Comparison of ENCODE assay signal across 13 mouse cellular contexts in the genomic region with DNA sequence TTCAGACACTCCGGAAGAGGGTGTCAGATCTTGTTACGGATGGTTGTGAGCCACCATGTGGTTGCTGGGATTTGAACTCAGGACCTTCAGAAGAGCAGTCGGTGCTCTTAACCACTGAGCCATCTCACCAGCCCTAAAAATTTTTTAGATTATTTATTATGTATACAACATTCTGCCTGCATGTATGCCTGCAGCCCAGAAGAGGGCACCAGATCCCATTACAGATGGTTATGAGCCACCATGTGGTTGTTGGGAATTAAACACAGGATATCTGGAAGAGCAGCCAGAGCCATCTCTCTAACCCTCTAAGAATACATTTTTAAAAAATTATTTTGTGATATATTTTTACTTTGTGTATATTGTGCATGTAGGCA. TPM values are rescaled to one million over a fixed set of nuclear protein-coding genes. Genes with fewer than 3 reads are reported as not detected.
A peak's percentile ranks its signal among the peaks of the same experiment; 100 is the strongest.
DNase-seq lines count a peak whose midpoint lies in the region; ATAC-seq and TF ChIP-seq lines count a peak whose summit lies in the region.
"Not testable (repeated sequence)": the region's sequence is repeated elsewhere in the genome, so short reads cannot be mapped to it uniquely, and the experiment has no call there.
"Had no signal": no experiment of that assay in that cellular context is flagged by ENCODE, and none has a peak within 500 bp of the region (broad histone marks: within the 10 kb centered on the region; RNA-seq: fewer than 3 reads in every experiment).

No protein-coding gene starts in this region.

- intact Hi-C loops in heart, postnatal 14 days (cut with DNase I): loop anchor here (10.0 kb wide), 1 partner anchor 158 kb away; the partner anchor contains the start of gene Tufm

- H3K4me1 ChIP-seq in ES-E14 (ENCODE audit: control insufficient read depth in 2 of 2, insufficient read depth in 2 of 2, low read length in 2 of 2, poor library complexity in 1 of 2): peaks cover 2 to 16% of the 10 kb centered on the region in 2 experiments; a peak in 2 of 4 replicates
- H3K4me1 ChIP-seq in liver, embryonic 13.5 days (replicated peaks); midbrain, embryonic 14.5 days (ENCODE audit: control insufficient read depth, insufficient read depth, low read length): not testable (repeated sequence)

- H3K4me2 ChIP-seq in liver, embryonic 13.5 days; midbrain, embryonic 14.5 days (ENCODE audit: low read length): not testable (repeated sequence)

- not testable (repeated sequence) for DNase-seq in ES-E14 (ENCODE audit: low read depth, low spot score); liver, embryonic 13.5 days
- DNase-seq in adrenal gland, postnatal 36 days: peak; percentile 41 to 60
- DNase-seq in embryo, embryonic 10 days (ENCODE audit: low spot score): peak; percentile 55
- peak; percentile 39 to 60 for DNase-seq in heart, postnatal 14 days
- DNase-seq in kidney, postnatal 10 days: peak; percentile 55
- peak; percentile 67 for DNase-seq in midbrain, embryonic 14.5 days
- DNase-seq in thymus, postnatal 4 days: peak; percentile 58

- not testable (repeated sequence) for H3K4me3 ChIP-seq in ES-E14 (ENCODE audit: insufficient read depth in 1 of 2, low read depth in 1 of 2, low read length in 2 of 2, poor library complexity in 1 of 2, severe bottlenecking in 1 of 2); liver, embryonic 13.5 days (replicated peaks); midbrain, embryonic 14.5 days (replicated peaks; ENCODE audit: low read depth, low read length)

- WGBS in liver, embryonic 13.5 days (ENCODE audit: insufficient replicate concordance): 40% methylated on average over 3 of the region's 3 CpGs
- WGBS in midbrain, embryonic 14.5 days: 77% methylated on average over 3 of the region's 3 CpGs

- not testable (repeated sequence) for H3K27ac ChIP-seq in ES-E14 (ENCODE audit: insufficient read depth, low read depth, low read length, poor library complexity, severe bottlenecking); liver, embryonic 13.5 days; midbrain, embryonic 14.5 days (replicated peaks; ENCODE audit: low read depth, low read length)

- not testable (repeated sequence) for H3K9me3 ChIP-seq in ES-E14 (ENCODE audit: control insufficient read depth, insufficient read depth, low read depth, low read length); liver, embryonic 13.5 days (replicated peaks); midbrain, embryonic 14.5 days (ENCODE audit: control insufficient read depth, low read length)

- peak; percentile 39; the same call in 1 of the 2 replicates for ATAC-seq in liver, embryonic 13.5 days (ENCODE audit: low read depth)
- not testable (repeated sequence) for ATAC-seq in midbrain, embryonic 14.5 days (ENCODE audit: low FRiP score, low TSS enrichment)

- in situ Hi-C loops in ES-E14 (cut with MboI; ENCODE audit: low sequenced_read_pairs in 2 of 2, unreplicated experiment in 2 of 2): not testable (repeated sequence)

- not testable (repeated sequence) for H3K36me3 ChIP-seq in ES-E14 (ENCODE audit: control insufficient read depth, insufficient read depth, low read length, poor library complexity, severe bottlenecking); liver, embryonic 13.5 days; midbrain, embryonic 14.5 days (ENCODE audit: control insufficient read depth, insufficient read depth, low read length)

- H3K27me3 ChIP-seq in liver, embryonic 13.5 days; midbrain, embryonic 14.5 days (ENCODE audit: control insufficient read depth, insufficient read depth, low read length): not testable (repeated sequence)

- H3K9ac ChIP-seq in ES-E14 (ENCODE audit: insufficient read depth, low read depth, low read length, poor library complexity, severe bottlenecking); liver, embryonic 13.5 days; midbrain, embryonic 14.5 days (replicated peaks; ENCODE audit: low read length): not testable (repeated sequence)

TF ChIP-seq in ES-E14, 5 proteins besides CTCF, POLR2A, EP300 and RAD21:
- TF ChIP-seq ZC3H11A (IDR thresholded peaks at IDR 0.05; ENCODE audit: borderline replicate concordance, low read depth, low read length): 0 out of 2 replicates have a peak, but pooled peaks have one; percentile 8
TF ChIP-seq in ES-E14: peak in this region for 1; not testable (repeated sequence) for 4.

RNA-seq across cellular contexts. Expression of gene Sgf29, which starts 5.9 kb away (rescaled TPM):
- 35.8 and 55.3 TPM in 2 replicates for total RNA-seq in ES-E14 (2012; rRNA removed)
- total RNA-seq in adrenal gland, postnatal 36 days (2021): 10 to 100 TPM; 39.0 to 41.7 TPM
- total RNA-seq in heart, postnatal 14 days (2021): 10 to 100 TPM; 24.6 to 28.6 TPM
- 34.7 and 36.8 TPM in 2 replicates for polyA plus RNA-seq in liver, embryonic 13.5 days (2015; fragmentation: Nextera tagmentation; extraction: Ambion mirVana)
- polyA plus RNA-seq in midbrain, embryonic 14.5 days (2014; fragmentation: Nextera tagmentation; extraction: Ambion mirVana): 64.6 and 71.3 TPM in 2 replicates

RNA-seq across cellular contexts. Expression of gene Nupr1, which starts 12.6 kb away (rescaled TPM):
- 16.4 and 20.4 TPM in 2 replicates for total RNA-seq in ES-E14 (2012; rRNA removed)
- total RNA-seq in adrenal gland, postnatal 36 days (2021): 10 to 100 TPM; 20.8 to 27.0 TPM
- 1 to 10 TPM; 8.7 to 9.2 TPM for total RNA-seq in heart, postnatal 14 days (2021)
- polyA plus RNA-seq in liver, embryonic 13.5 days (2015; fragmentation: Nextera tagmentation; extraction: Ambion mirVana): 1.7 and 2.0 TPM in 2 replicates
- polyA plus RNA-seq in midbrain, embryonic 14.5 days (2014; fragmentation: Nextera tagmentation; extraction: Ambion mirVana): 0.84 and 5.8 TPM in 2 replicates

RNA-seq across cellular contexts. Expression of gene Sult1a1, which starts 33.0 kb away (rescaled TPM):
- total RNA-seq in ES-E14 (2012; rRNA removed): 0.22 TPM in 1 of 2 replicates, not detected in the other
- 10 to 100 TPM; 34.1 to 52.7 TPM for total RNA-seq in adrenal gland, postnatal 36 days (2021)
- 10 to 100 TPM; 38.6 to 43.2 TPM for total RNA-seq in heart, postnatal 14 days (2021)
- 1.8 and 2.0 TPM in 2 replicates for polyA plus RNA-seq in liver, embryonic 13.5 days (2015; fragmentation: Nextera tagmentation; extraction: Ambion mirVana)
- 0.38 and 2.6 TPM in 2 replicates for polyA plus RNA-seq in midbrain, embryonic 14.5 days (2014; fragmentation: Nextera tagmentation; extraction: Ambion mirVana)
- total RNA-seq: megakaryocyte-erythroid progenitor cell, adult 5-6 weeks had no signal
- polyA plus RNA-seq: erythroblast, embryonic 14.5 days had no signal

RNA-seq across cellular contexts. Expression of gene Il27, which starts 48.5 kb away (rescaled TPM):
- total RNA-seq in ES-E14 (2012; rRNA removed): not detected in 2 replicates
- not detected for total RNA-seq in adrenal gland, postnatal 36 days (2021)
- total RNA-seq in heart, postnatal 14 days (2021): not detected
- not detected in 2 replicates for polyA plus RNA-seq in liver, embryonic 13.5 days (2015; fragmentation: Nextera tagmentation; extraction: Ambion mirVana)
- not detected in 2 replicates for polyA plus RNA-seq in midbrain, embryonic 14.5 days (2014; fragmentation: Nextera tagmentation; extraction: Ambion mirVana)
- total RNA-seq: gastrocnemius, adult 8-10 months; megakaryocyte-erythroid progenitor cell, adult 5-6 weeks had no signal
- polyA plus RNA-seq: erythroblast, embryonic 14.5 days; hindbrain, embryonic 12.5 days; neural tube, embryonic 15.5 days had no signal

RNA-seq across cellular contexts. Expression of gene Bola2, which starts 52.0 kb away (rescaled TPM):
- total RNA-seq in ES-E14 (2012; rRNA removed): 187 and 246 TPM in 2 replicates
- total RNA-seq in adrenal gland, postnatal 36 days (2021): 10 to 100 TPM; 94.8 to 98.1 TPM
- total RNA-seq in heart, postnatal 14 days (2021): 10 to 100 TPM; 49.2 to 51.2 TPM
- 113 and 128 TPM in 2 replicates for polyA plus RNA-seq in liver, embryonic 13.5 days (2015; fragmentation: Nextera tagmentation; extraction: Ambion mirVana)
- 128 and 164 TPM in 2 replicates for polyA plus RNA-seq in midbrain, embryonic 14.5 days (2014; fragmentation: Nextera tagmentation; extraction: Ambion mirVana)

Comparison
In these comparisons a context has a peak if more than half of its experiments do, and no peak if none do; other contexts are left out.
1. RNA of gene Sult1a1, which starts 33.0 kb away (total RNA-seq): 34.1 to 52.7 TPM in adrenal gland, postnatal 36 days and 38.6 to 43.2 TPM in heart, postnatal 14 days; 0.22 TPM in ES-E14; every median in the first group is over 10 times any median in the second.